Mouse (Mus musculus) megakaryocyte, embryonic 14.5 days (primary cell): ENCODE results near the gene Gsn. TPM values are rescaled to one million over a fixed set of nuclear protein-coding genes. Genes with fewer than 3 reads are reported as not detected.

Experiments used
- H3K27me3 ChIP-seq: replicated peaks from 2 replicates; pipeline ENCODE3; 2012; ENCODE audit warnings: inconsistent platforms
- H3K36me3 ChIP-seq: replicated peaks from 2 replicates; pipeline ENCODE3; 2012; ENCODE audit warnings: low read length, inconsistent platforms, mixed read lengths
- H3K4me1 ChIP-seq: 2 replicates; pipeline ENCODE4 v1.6.1; 2012; ENCODE audit warnings: inconsistent platforms
- H3K4me3 ChIP-seq: replicated peaks from 2 replicates; pipeline ENCODE3; 2012; ENCODE audit warnings: moderate library complexity, mild to moderate bottlenecking, inconsistent platforms
- H3K9me3 ChIP-seq: 2 replicates; pipeline ENCODE4 v1.6.1; 2012; ENCODE audit warnings: inconsistent platforms
- FLI1 ChIP-seq: IDR thresholded peaks from 2 replicates; pipeline ENCODE4 v1.6.1; 2012; ENCODE audit warnings: low read length, inconsistent platforms, mixed read lengths
- GATA1 ChIP-seq: IDR thresholded peaks from 3 replicates; pipeline ENCODE4 v1.6.1; 2012; ENCODE audit warnings: mixed read lengths, low read length, inconsistent platforms, borderline replicate concordance
- polyA plus RNA-seq: library from polyadenylated mRNA; stranded (reverse); fragments of >175 nt; gene quantifications from 2 replicates; pipeline ENCODE4 v1.2.3, GENCODE M21; 2012; ENCODE audit warnings: low replicate concordance; ENCODE audit not compliant: insufficient read depth

Gene Gsn
- polyA plus RNA-seq, 1 experiment: 422 TPM

GRCm38 (mm10) chr2:35222822-35223391 lies 33.3 kb upstream of the Gsn start:
- H3K36me3 ChIP-seq: peaks cover 3% of the 10 kb centered on the region
- peaks cover 8% of the 10 kb centered on the region for H3K9me3 ChIP-seq
- H3K4me3 ChIP-seq: no peak overlapping the region
- peaks cover 5% of the 10 kb centered on the region for H3K27me3 ChIP-seq
- H3K4me1 ChIP-seq: peaks cover 46% of the 10 kb centered on the region
- TF ChIP-seq FLI1 (no peak), GATA1 (no peak)

- H3K4me3 ChIP-seq: no peak overlapping the region
- peaks cover 5% of the 10 kb centered on the region for H3K27me3 ChIP-seq
- 0 out of 2 replicates have a peak, but pooled peaks cover under 1% of the 10 kb centered on the region for H3K9me3 ChIP-seq
- H3K36me3 ChIP-seq: no peaks in the 10 kb centered on the region
- H3K4me1 ChIP-seq: peaks cover 32% of the 10 kb centered on the region
- TF ChIP-seq GATA1 (no peak), FLI1 (no peak)
These were observed 31.9 kb upstream of the Gsn start for GRCm38 (mm10) chr2:35224285-35224684.

GRCm38 (mm10) chr2:35228145-35228544 lies 28.0 kb upstream of the Gsn start:
- Histone ChIP-seq H3K4me3 (no peak overlapping the region), H3K4me1 (peaks cover 49% of the 10 kb centered on the region), H3K36me3 (no peaks in the 10 kb centered on the region), H3K27me3 (peaks cover 5% of the 10 kb centered on the region), H3K9me3 (no peaks in the 10 kb centered on the region)
- no peak for TF ChIP-seq GATA1
- no peak for TF ChIP-seq FLI1

GRCm38 (mm10) chr2:35230215-35230614 lies 26.0 kb upstream of the Gsn start:
- Histone ChIP-seq H3K36me3 (no peaks in the 10 kb centered on the region), H3K9me3 (no peaks in the 10 kb centered on the region)
- TF ChIP-seq FLI1: no peak
- no peak for TF ChIP-seq GATA1

GRCm38 (mm10) chr2:35231871-35232270 lies 24.3 kb upstream of the Gsn start:
- Histone ChIP-seq H3K4me3 (no peak overlapping the region), H3K9me3 (no peaks in the 10 kb centered on the region), H3K4me1 (peaks cover 66% of the 10 kb centered on the region), H3K36me3 (no peaks in the 10 kb centered on the region), H3K27me3 (no peaks in the 10 kb centered on the region)
- no peak for TF ChIP-seq GATA1

More at GRCm38 (mm10) chr2:35230215-35230614, 26.0 kb upstream of the Gsn start:
- Histone ChIP-seq H3K4me3 (no peak overlapping the region), H3K27me3 (peaks cover 1% of the 10 kb centered on the region), H3K4me1 (peaks cover 53% of the 10 kb centered on the region)

GRCm38 (mm10) chr2:35232595-35233445 lies 23.4 kb upstream of the Gsn start:
- Histone ChIP-seq H3K9me3 (no peaks in the 10 kb centered on the region), H3K27me3 (no peaks in the 10 kb centered on the region), H3K36me3 (no peaks in the 10 kb centered on the region), H3K4me3 (peak overlapping the region; percentile 12), H3K4me1 (peaks cover 73% of the 10 kb centered on the region)
- TF ChIP-seq GATA1 (no peak), FLI1 (no peak)

GRCm38 (mm10) chr2:35233898-35234297 lies 22.3 kb upstream of the Gsn start:
- no peaks in the 10 kb centered on the region for H3K36me3 ChIP-seq
- no peak for TF ChIP-seq FLI1
- TF ChIP-seq GATA1: no peak
- H3K4me3 ChIP-seq: no peak overlapping the region
- H3K4me1 ChIP-seq: peaks cover 83% of the 10 kb centered on the region
- no peaks in the 10 kb centered on the region for H3K9me3 ChIP-seq
- no peaks in the 10 kb centered on the region for H3K27me3 ChIP-seq

- Histone ChIP-seq H3K4me3 (no peak overlapping the region), H3K9me3 (no peaks in the 10 kb centered on the region), H3K4me1 (peaks cover 93% of the 10 kb centered on the region), H3K36me3 (no peaks in the 10 kb centered on the region), H3K27me3 (no peaks in the 10 kb centered on the region)
- TF ChIP-seq FLI1: no peak
- TF ChIP-seq GATA1: no peak
These were observed 21.2 kb upstream of the Gsn start for GRCm38 (mm10) chr2:35235021-35235420.

GRCm38 (mm10) chr2:35244241-35244640 lies 11.9 kb upstream of the Gsn start:
- no peaks in the 10 kb centered on the region for H3K9me3 ChIP-seq
- no peak for TF ChIP-seq GATA1
- no peak for TF ChIP-seq FLI1
- no peaks in the 10 kb centered on the region for H3K27me3 ChIP-seq
- H3K4me1 ChIP-seq: peaks cover 94% of the 10 kb centered on the region
- no peak overlapping the region for H3K4me3 ChIP-seq
- H3K36me3 ChIP-seq: no peaks in the 10 kb centered on the region

GRCm38 (mm10) chr2:35247763-35248162 lies 8.4 kb upstream of the Gsn start:
- no peak for TF ChIP-seq GATA1
- no peak for TF ChIP-seq FLI1
- Histone ChIP-seq H3K4me3 (peak overlapping the region; percentile 62), H3K4me1 (peaks cover 83% of the 10 kb centered on the region), H3K9me3 (no peaks in the 10 kb centered on the region), H3K27me3 (no peaks in the 10 kb centered on the region), H3K36me3 (no peaks in the 10 kb centered on the region)

GRCm38 (mm10) chr2:35252733-35253132 lies 3.4 kb upstream of the Gsn start:
- Histone ChIP-seq H3K4me3 (no peak overlapping the region), H3K36me3 (no peaks in the 10 kb centered on the region), H3K9me3 (no peaks in the 10 kb centered on the region), H3K27me3 (no peaks in the 10 kb centered on the region), H3K4me1 (peaks cover 80% of the 10 kb centered on the region)
- TF ChIP-seq GATA1 (no peak), FLI1 (no peak)
